Mouse (Mus musculus) embryonic facial prominence, embryonic 10.5 days (tissue): ENCODE measurements around the gene Rbpj. TPM values are rescaled to one million over a fixed set of nuclear protein-coding genes. Genes with fewer than 3 reads are reported as not detected.

Experiments
- DNase-seq: peaks from one replicate; pipeline ENCODE4 v3.0.0-alpha.2; 2017; ENCODE audit warnings: low spot score
- H3K27ac ChIP-seq: fragments of 300-500 bp; sonication (generic); replicated peaks from 2 replicates; pipeline ENCODE4 v1.5.1; 2016; ENCODE audit warnings: mild to moderate bottlenecking
- H3K27me3 ChIP-seq: fragments of 300-500 bp; sonication (generic); replicated peaks from 2 replicates; pipeline ENCODE4 v1.6.1; 2016; ENCODE audit warnings: low read depth, mild to moderate bottlenecking; ENCODE audit not compliant: poor library complexity, severe bottlenecking
- H3K36me3 ChIP-seq: fragments of 300-500 bp; sonication (generic); replicated peaks from 2 replicates; pipeline ENCODE4 v1.6.1; 2016; ENCODE audit warnings: mild to moderate bottlenecking, moderate library complexity
- H3K4me1 ChIP-seq: fragments of 300-500 bp; sonication (generic); 2 replicates; pipeline ENCODE4 v1.6.1; 2016
- H3K4me3 ChIP-seq: fragments of 300-500 bp; sonication (generic); 2 replicates; pipeline ENCODE4 v1.5.1; 2016; ENCODE audit warnings: mild to moderate bottlenecking, moderate library complexity
- H3K9me3 ChIP-seq: fragments of 300-500 bp; sonication (generic); 2 replicates; pipeline ENCODE4 v1.6.1; 2016; ENCODE audit warnings: mild to moderate bottlenecking
- WGBS: fragments of 180-500 bp; shearing (Covaris S2); methylation state at CpG from one replicate; pipeline ENCODE4 v1.1.7; 2016; 5-methylcytosine and 5-hydroxymethylcytosine counted together
- polyA plus RNA-seq: library from polyadenylated mRNA; unstranded; fragments of >200 nt; fragmentation: Nextera tagmentation; extraction: Ambion mirVana; gene quantifications from 2 replicates; pipeline ENCODE4 v1.2.1, GENCODE M21; 2016

Gene Rbpj
- polyA plus RNA-seq, 1 experiment from 2014 or later: 44.9 TPM

DNA sequence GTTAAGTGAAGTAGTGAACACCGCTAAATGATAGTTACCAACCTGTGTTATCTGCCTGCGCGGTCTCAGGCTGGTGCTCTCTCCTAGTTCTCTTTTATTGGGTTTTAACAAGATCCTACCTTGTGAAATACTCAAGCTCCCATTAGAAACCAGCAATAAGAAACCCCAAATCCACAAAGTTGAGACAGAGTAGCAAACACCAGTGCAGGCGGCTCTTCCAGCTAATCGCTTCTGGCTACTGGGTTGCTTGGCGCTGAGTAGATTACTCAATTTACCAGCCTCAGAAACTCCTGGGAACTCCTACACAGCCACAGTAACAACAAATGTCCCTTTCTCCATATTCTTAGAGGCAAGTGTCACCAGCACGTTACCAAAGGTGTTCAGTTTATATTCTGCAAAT, 58.2 kb downstream of the Rbpj start:
- Histone ChIP-seq H3K4me1 (peaks cover 8% of the 10 kb centered on the region), H3K9me3 (no peaks in the 10 kb centered on the region), H3K36me3 (no peaks in the 10 kb centered on the region), H3K27me3 (no peaks in the 10 kb centered on the region), H3K27ac (no peak overlapping the region), H3K4me3 (no peak overlapping the region)
- no peak for DNase-seq
- 92% methylated on average over 7 of the region's 7 CpGs for WGBS

DNA sequence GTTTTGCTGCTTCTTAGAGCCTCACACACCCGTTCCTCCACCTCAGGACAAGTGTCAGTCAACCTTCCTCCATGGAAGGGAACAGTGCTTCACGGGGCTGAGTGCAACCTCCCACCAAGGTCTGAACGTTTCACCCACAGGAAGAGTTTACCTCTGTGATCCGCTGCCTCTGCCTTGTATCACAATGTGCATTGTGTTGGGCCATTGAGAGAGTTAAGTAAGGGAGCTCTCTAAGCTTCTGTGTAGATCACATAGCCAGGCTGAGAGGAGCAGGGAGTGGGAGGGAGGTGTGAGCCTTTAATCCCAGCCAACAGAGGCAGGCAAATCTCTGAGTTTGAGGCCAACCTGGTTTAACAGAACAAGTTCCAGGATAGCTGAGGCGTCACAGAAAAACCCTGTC, 58.9 kb downstream of the Rbpj start:
- Histone ChIP-seq H3K9me3 (no peaks in the 10 kb centered on the region), H3K27ac (no peak overlapping the region), H3K4me3 (no peak overlapping the region), H3K27me3 (no peaks in the 10 kb centered on the region), H3K4me1 (peaks cover 8% of the 10 kb centered on the region), H3K36me3 (no peaks in the 10 kb centered on the region)
- DNase-seq: no peak
- 70% methylated on average over 5 of the region's 5 CpGs for WGBS

- Histone ChIP-seq H3K9me3 (no peaks in the 10 kb centered on the region), H3K4me3 (0 out of 2 replicates have a peak overlapping the region, but pooled peaks have one; percentile 4), H3K27me3 (no peaks in the 10 kb centered on the region), H3K27ac (peak overlapping the region; percentile 15; the same call in 1 of the 2 replicates), H3K4me1 (peaks cover 8% of the 10 kb centered on the region), H3K36me3 (no peaks in the 10 kb centered on the region)
- WGBS: 58% methylated on average over 20 of the region's 20 CpGs
- DNase-seq: peak; percentile 17
Observed at GRCm38 (mm10) chr5:53525305-53526069, 59.5 kb downstream of the Rbpj start.

DNA sequence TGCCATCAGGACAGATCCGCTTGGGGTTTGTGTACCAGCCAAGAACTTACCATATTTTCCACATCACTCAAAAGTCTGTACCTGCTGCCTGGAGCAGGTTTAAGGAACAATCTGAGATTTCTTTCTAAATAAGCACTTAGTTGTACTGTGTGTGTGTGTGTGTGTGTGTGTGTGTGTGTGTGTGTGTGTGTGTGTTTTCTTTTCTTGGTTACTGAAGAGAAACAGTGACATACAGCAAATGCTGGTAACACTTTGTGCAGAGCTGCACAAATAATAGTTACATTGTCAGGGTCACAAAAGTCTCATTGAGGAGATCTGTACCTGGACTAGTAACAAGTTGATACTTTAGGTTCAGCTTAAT, 60.1 kb downstream of the Rbpj start:
- 69% methylated on average over 1 of the region's 1 CpGs for WGBS
- Histone ChIP-seq H3K27me3 (no peaks in the 10 kb centered on the region), H3K27ac (0 out of 2 replicates have a peak overlapping the region, but pooled peaks have one; percentile 15), H3K36me3 (no peaks in the 10 kb centered on the region), H3K4me1 (peaks cover 8% of the 10 kb centered on the region), H3K9me3 (no peaks in the 10 kb centered on the region), H3K4me3 (no peak overlapping the region)
- no peak for DNase-seq

GRCm38 (mm10) chr5:53529846-53530245, 63.9 kb downstream of the Rbpj start:
- no peak for DNase-seq
- no peak overlapping the region for H3K27ac ChIP-seq
- H3K36me3 ChIP-seq: no peaks in the 10 kb centered on the region
- H3K27me3 ChIP-seq: no peaks in the 10 kb centered on the region
- H3K4me1 ChIP-seq: peaks cover 8% of the 10 kb centered on the region
- no peaks in the 10 kb centered on the region for H3K9me3 ChIP-seq
- no peak overlapping the region for H3K4me3 ChIP-seq
- 90% methylated on average over 1 of the region's 1 CpGs for WGBS

- no peak for DNase-seq
- Histone ChIP-seq H3K27me3 (no peaks in the 10 kb centered on the region), H3K4me1 (peaks cover 13% of the 10 kb centered on the region), H3K9me3 (no peaks in the 10 kb centered on the region), H3K27ac (no peak overlapping the region), H3K36me3 (no peaks in the 10 kb centered on the region), H3K4me3 (no peak overlapping the region)
- whole genome bisulfite sequencing: 85% methylated on average over 12 of the region's 12 CpGs
Observed at GRCm38 (mm10) chr5:53535096-53535495, 69.1 kb downstream of the Rbpj start.

- Histone ChIP-seq H3K27ac (no peak overlapping the region), H3K36me3 (no peaks in the 10 kb centered on the region), H3K27me3 (no peaks in the 10 kb centered on the region), H3K9me3 (no peaks in the 10 kb centered on the region), H3K4me3 (no peak overlapping the region), H3K4me1 (peaks cover 15% of the 10 kb centered on the region)
- DNase-seq: no peak
- WGBS: 72% methylated on average over 12 of the region's 12 CpGs
Observed at GRCm38 (mm10) chr5:53536635-53537554, 70.9 kb downstream of the Rbpj start.

GRCm38 (mm10) chr5:53539860-53540633, 74.1 kb downstream of the Rbpj start:
- no peaks in the 10 kb centered on the region for H3K9me3 ChIP-seq
- WGBS: 86% methylated on average over 18 of the region's 18 CpGs
- H3K27ac ChIP-seq: no peak overlapping the region
- no peak overlapping the region for H3K4me3 ChIP-seq
- H3K36me3 ChIP-seq: no peaks in the 10 kb centered on the region
- DNase-seq: no peak
- peaks cover 31% of the 10 kb centered on the region for H3K4me1 ChIP-seq
- H3K27me3 ChIP-seq: no peaks in the 10 kb centered on the region

- no peaks in the 10 kb centered on the region for H3K27me3 ChIP-seq
- no peaks in the 10 kb centered on the region for H3K9me3 ChIP-seq
- no peak overlapping the region for H3K27ac ChIP-seq
- H3K4me1 ChIP-seq: peaks cover 19% of the 10 kb centered on the region
- H3K36me3 ChIP-seq: no peaks in the 10 kb centered on the region
- peak; percentile 22 for DNase-seq
- 34% methylated on average over 1 of the region's 1 CpGs for WGBS
- H3K4me3 ChIP-seq: no peak overlapping the region
Observed at GRCm38 (mm10) chr5:53542073-53542472, 76.1 kb downstream of the Rbpj start.

- no peaks in the 10 kb centered on the region for H3K9me3 ChIP-seq
- no peaks in the 10 kb centered on the region for H3K27me3 ChIP-seq
- H3K4me1 ChIP-seq: peaks cover 19% of the 10 kb centered on the region
- 80% methylated on average over 4 of the region's 4 CpGs for WGBS
- no peak overlapping the region for H3K27ac ChIP-seq
- H3K36me3 ChIP-seq: no peaks in the 10 kb centered on the region
- no peak overlapping the region for H3K4me3 ChIP-seq
- DNase-seq: no peak
Observed at GRCm38 (mm10) chr5:53543399-53543798, 77.4 kb downstream of the Rbpj start.

DNA sequence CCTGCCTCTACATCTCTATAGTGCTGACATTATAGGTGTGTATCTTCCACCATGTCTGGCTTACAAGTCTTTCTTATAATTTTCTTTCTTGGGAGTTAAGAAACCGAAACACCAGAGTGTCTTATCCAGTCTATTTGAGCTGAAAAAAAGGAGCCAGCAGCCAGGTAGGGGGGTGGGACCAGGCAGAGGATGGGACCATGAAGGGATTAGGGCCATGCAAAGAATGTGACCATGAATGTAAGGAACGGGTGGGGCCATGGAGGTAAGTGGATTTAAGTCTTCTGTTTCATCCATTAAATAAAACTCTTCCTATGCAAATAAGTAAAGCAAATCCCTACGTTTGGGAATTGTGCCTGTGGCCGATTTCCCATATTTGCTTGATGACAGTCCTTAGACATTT, 78.0 kb downstream of the Rbpj start:
- H3K27ac ChIP-seq: no peak overlapping the region
- H3K36me3 ChIP-seq: no peaks in the 10 kb centered on the region
- DNase-seq: no peak
- 85% methylated on average over 4 of the region's 4 CpGs for WGBS
- no peaks in the 10 kb centered on the region for H3K9me3 ChIP-seq
- peaks cover 19% of the 10 kb centered on the region for H3K4me1 ChIP-seq
- H3K4me3 ChIP-seq: no peak overlapping the region
- H3K27me3 ChIP-seq: no peaks in the 10 kb centered on the region

GRCm38 (mm10) chr5:53546440-53546839, 80.5 kb downstream of the Rbpj start:
- DNase-seq: no peak
- no peak overlapping the region for H3K27ac ChIP-seq
- no peaks in the 10 kb centered on the region for H3K27me3 ChIP-seq
- no peak overlapping the region for H3K4me3 ChIP-seq
- 89% methylated on average over 6 of the region's 6 CpGs for WGBS
- H3K4me1 ChIP-seq: peaks cover 19% of the 10 kb centered on the region
- H3K36me3 ChIP-seq: no peaks in the 10 kb centered on the region
- no peaks in the 10 kb centered on the region for H3K9me3 ChIP-seq
